Mouse (Mus musculus): ENCODE results near the gene Gm21411. TPM values are rescaled to one million over a fixed set of nuclear protein-coding genes. Genes with fewer than 3 reads are reported as not detected.

Gene Gm21411
- polyA plus RNA-seq (2012; rRNA removed), result not detected in 2 replicates

DNA sequence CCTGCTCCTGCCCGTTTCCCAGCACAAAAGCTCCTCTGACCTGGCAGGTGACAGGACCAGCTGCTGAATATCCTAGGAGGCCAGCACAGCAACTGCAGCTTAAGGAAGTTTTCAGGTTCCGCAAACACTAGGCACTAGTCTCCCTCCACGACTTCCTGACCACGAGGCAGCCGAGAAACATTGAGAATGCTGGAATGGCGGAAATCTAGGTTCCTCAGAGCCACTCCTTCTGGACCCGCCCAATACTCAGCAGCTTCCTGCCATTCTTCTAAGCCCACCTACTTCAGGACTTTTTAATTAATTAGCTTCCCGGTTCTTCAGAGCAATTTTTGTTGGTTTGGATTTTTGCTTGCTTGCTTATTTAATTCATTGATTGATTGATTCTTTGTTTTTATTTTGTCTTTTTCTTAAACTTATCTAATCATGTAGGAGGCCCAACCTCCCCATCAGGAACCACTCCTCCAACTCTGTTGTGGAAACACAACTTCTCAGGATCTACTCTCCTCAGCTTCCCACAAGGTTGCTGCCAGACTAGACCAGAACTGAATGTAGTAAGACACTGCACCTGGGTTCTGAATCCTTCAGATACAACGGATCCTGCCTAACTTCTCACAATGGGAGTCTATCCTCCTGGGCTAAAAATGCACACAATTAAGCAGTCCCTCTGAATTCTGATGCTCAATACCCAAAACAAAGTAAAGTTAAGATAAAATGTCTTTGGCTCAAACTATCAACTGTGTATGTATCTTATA is at the start of gene Gm21411:
Gm21411 (minus strand) TSS at position 205 of the 752 bp plus-strand sequence.

Other genes starting within 250 kb of the Gm21411 start
- not detected in 2 replicates for gene Zfp989, start 62.4 kb upstream of the Gm21411 start, polyA plus RNA-seq (2012; rRNA removed)
- 0.03 and 0.08 TPM in 2 replicates for gene Rex2, start 112.3 kb upstream of the Gm21411 start, polyA plus RNA-seq (2012; rRNA removed)
- 3.0 and 3.4 TPM in 2 replicates for gene Zfp991, start 222.4 kb upstream of the Gm21411 start, polyA plus RNA-seq (2012; rRNA removed)